Mouse (Mus musculus) cortical plate, adult 2 months (tissue): ENCODE measurements around the gene Mlc1.

Experiments used
- CTCF ChIP-seq: fragments of 200-500 bp; IDR thresholded peaks from 2 replicates; pipeline ENCODE4 v1.5.1; 2011; ENCODE audit warnings: mild to moderate bottlenecking, control low read depth, low read length; ENCODE audit not compliant: insufficient read depth; ENCODE audit errors: extremely low read depth
- POLR2A ChIP-seq: fragments of 200-500 bp; IDR thresholded peaks from 2 replicates; pipeline ENCODE4 v1.6.1; 2011; ENCODE audit warnings: mild to moderate bottlenecking, low read length, control low read depth; ENCODE audit not compliant: insufficient read depth; ENCODE audit errors: extremely low read depth

GRCm38 (mm10) chr15:88979138-88979446, 285 bp upstream of the Mlc1 start:
- TF ChIP-seq CTCF (no peak), POLR2A (no peak)
